Mouse (Mus musculus): ENCODE measurements around the gene Islr2.

Islr2 gene

DNA sequence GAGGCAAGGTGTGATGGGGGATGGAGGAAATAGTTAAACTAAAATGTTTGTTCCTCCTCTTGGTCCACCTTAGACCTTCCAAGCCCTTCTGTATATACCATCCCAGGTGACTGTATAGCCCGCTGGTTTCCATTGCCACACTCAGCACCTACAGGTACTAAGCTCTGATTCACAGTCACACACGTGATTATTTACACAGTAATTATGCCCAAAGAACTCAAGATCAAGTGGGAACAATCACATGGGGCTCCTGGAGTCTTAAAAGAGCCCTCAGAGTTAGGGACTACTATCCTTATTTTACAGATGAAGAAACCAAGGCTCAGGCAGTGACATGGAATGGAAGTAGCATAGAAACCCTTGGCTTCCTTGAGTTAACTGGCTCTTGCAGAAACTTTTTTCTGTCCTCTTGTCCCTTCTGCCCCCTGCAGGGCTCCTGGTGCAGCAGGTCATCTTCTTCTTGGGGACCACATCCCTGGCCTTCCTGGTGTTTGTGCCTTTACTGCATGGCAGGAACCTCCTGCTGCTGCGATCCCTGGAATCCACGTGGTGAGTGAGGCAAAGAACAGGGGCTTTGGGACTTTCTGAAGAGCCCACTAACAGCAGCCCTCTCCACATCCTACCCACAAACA is 53.3 kb downstream of the Islr2 start:
- DNase-seq = no peak

DNA sequence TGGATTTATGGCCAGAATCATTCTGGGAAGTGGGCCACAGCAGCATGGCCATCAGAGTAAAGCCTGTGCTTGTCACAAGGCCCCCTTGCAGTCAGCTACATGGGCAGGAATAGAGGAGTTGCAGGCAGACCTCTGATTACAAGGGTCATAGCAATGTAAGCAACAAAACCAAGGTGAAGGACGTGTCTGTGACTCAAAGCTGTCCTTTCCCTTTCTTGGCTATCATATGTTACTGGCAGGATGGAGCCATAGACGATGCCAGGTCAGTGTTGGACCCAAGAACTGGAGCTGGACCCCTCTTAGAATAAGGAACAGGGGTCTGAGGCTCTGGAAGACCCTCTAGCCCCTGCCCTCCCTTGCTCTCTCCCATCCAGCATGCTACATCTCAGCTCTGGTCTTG is 55.3 kb downstream of the Islr2 start:
- DNase-seq = no peak

All from retina, postnatal 1 day (tissue).